Mouse (Mus musculus) urinary bladder, postnatal 14 days (tissue): ENCODE data around the gene Akap7.

Experiments
- DNase-seq: peaks from one replicate; pipeline ENCODE4 v3.0.0; 2021; ENCODE audit warnings: low spot score

The Akap7 gene

GRCm38 (mm10) chr10:25297666-25298263 lies 9.9 kb downstream of the Akap7 start:
- no peak for DNase-seq

GRCm38 (mm10) chr10:25296657-25297369 lies 10.9 kb downstream of the Akap7 start:
- peak; percentile 90 for DNase-seq

- DNase-seq: no peak
These were observed 11.4 kb downstream of the Akap7 start for GRCm38 (mm10) chr10:25296286-25296656.

- DNase-seq: no peak
These were observed 11.8 kb downstream of the Akap7 start for GRCm38 (mm10) chr10:25295836-25296235.

GRCm38 (mm10) chr10:25294999-25295398 lies 12.7 kb downstream of the Akap7 start:
- DNase-seq: no peak

GRCm38 (mm10) chr10:25293796-25294195 lies 13.9 kb downstream of the Akap7 start:
- DNase-seq: no peak

- DNase-seq: peak; percentile 32
These were observed 16.6 kb downstream of the Akap7 start for GRCm38 (mm10) chr10:25291053-25291452.

- no peak for DNase-seq
These were observed 22.4 kb downstream of the Akap7 start for GRCm38 (mm10) chr10:25285100-25285811.

- no peak for DNase-seq
These were observed 23.1 kb downstream of the Akap7 start for GRCm38 (mm10) chr10:25284427-25285099.

GRCm38 (mm10) chr10:25283397-25283796 lies 24.3 kb downstream of the Akap7 start:
- DNase-seq: no peak

GRCm38 (mm10) chr10:25280141-25280540 lies 27.5 kb downstream of the Akap7 start:
- DNase-seq: no peak

GRCm38 (mm10) chr10:25279406-25279805 lies 28.3 kb downstream of the Akap7 start:
- no peak for DNase-seq

- no peak for DNase-seq
These were observed 32.2 kb downstream of the Akap7 start for GRCm38 (mm10) chr10:25275492-25275891.

GRCm38 (mm10) chr10:25274621-25275330 lies 32.9 kb downstream of the Akap7 start:
- DNase-seq: no peak

- DNase-seq: no peak
These were observed 33.9 kb downstream of the Akap7 start for GRCm38 (mm10) chr10:25273731-25274130.

GRCm38 (mm10) chr10:25271756-25272155 lies 35.9 kb downstream of the Akap7 start:
- no peak for DNase-seq

- DNase-seq: no peak
These were observed 36.5 kb downstream of the Akap7 start for GRCm38 (mm10) chr10:25271207-25271606.

GRCm38 (mm10) chr10:25268476-25269351 lies 39.0 kb downstream of the Akap7 start:
- no peak for DNase-seq

- no peak for DNase-seq
These were observed 46.5 kb downstream of the Akap7 start for GRCm38 (mm10) chr10:25261176-25261575.

GRCm38 (mm10) chr10:25260724-25261123 lies 46.9 kb downstream of the Akap7 start:
- DNase-seq: no peak

GRCm38 (mm10) chr10:25258171-25258570 lies 49.5 kb downstream of the Akap7 start:
- DNase-seq: no peak
